Mouse (Mus musculus) testis, adult 2 months (tissue): ENCODE measurements around the gene Nfx1.

Experiments
- CTCF ChIP-seq: fragments of 200-500 bp; IDR thresholded peaks from 2 replicates; pipeline ENCODE4 v1.5.1; 2012; ENCODE audit warnings: low read depth, mild to moderate bottlenecking, inconsistent platforms, low read length, moderate library complexity; ENCODE audit not compliant: control insufficient read depth, insufficient read depth, insufficient replicate concordance
- POLR2A ChIP-seq: fragments of 200-500 bp; IDR thresholded peaks from 2 replicates; pipeline ENCODE4 v1.6.1; 2012; ENCODE audit warnings: low read depth, mild to moderate bottlenecking, inconsistent platforms, low read length, moderate library complexity; ENCODE audit not compliant: control insufficient read depth

- TF ChIP-seq CTCF: no peak
- no peak for TF ChIP-seq POLR2A
Observed at GRCm38 (mm10) chr4:40947565-40948159, 23.0 kb upstream of the Nfx1 start.
